Mouse (Mus musculus) embryonic fibroblast, embryonic 13.5 days (primary cell): ENCODE measurements around the gene Rora. TPM values are rescaled to one million over a fixed set of nuclear protein-coding genes. Genes with fewer than 3 reads are reported as not detected.

ENCODE experiments used
- H3K27ac ChIP-seq: 2 replicates; pipeline ENCODE4 v1.5.1; 2012; ENCODE audit warnings: low read length, control low read depth, inconsistent platforms; ENCODE audit not compliant: insufficient read depth
- H3K4me1 ChIP-seq: 2 replicates; pipeline ENCODE4 v1.6.1; 2011; ENCODE audit warnings: low read length; ENCODE audit not compliant: control insufficient read depth, insufficient read depth
- H3K4me3 ChIP-seq: 2 replicates; pipeline ENCODE4 v1.5.1; 2011; ENCODE audit warnings: mild to moderate bottlenecking, control low read depth, low read length; ENCODE audit not compliant: insufficient read depth
- CTCF ChIP-seq: IDR thresholded peaks from 2 replicates; pipeline ENCODE4 v1.5.1; 2011; ENCODE audit warnings: mild to moderate bottlenecking, control low read depth, low read length, moderate library complexity, borderline replicate concordance; ENCODE audit not compliant: insufficient read depth
- POLR2A ChIP-seq: IDR thresholded peaks from 2 replicates; pipeline ENCODE4 v1.6.1; 2011; ENCODE audit warnings: low read depth, mild to moderate bottlenecking, control low read depth, low read length, moderate library complexity
- polyA plus RNA-seq: library from polyadenylated mRNA; stranded (reverse); fragments of >200 nt; gene quantifications from 2 replicates; pipeline ENCODE4 v1.2.4, GENCODE M21; 2011; ENCODE audit warnings: low read depth; ENCODE audit not compliant: missing spikeins, insufficient read length

Rora gene
- polyA plus RNA-seq, 1 experiment, result 11.2 TPM

DNA sequence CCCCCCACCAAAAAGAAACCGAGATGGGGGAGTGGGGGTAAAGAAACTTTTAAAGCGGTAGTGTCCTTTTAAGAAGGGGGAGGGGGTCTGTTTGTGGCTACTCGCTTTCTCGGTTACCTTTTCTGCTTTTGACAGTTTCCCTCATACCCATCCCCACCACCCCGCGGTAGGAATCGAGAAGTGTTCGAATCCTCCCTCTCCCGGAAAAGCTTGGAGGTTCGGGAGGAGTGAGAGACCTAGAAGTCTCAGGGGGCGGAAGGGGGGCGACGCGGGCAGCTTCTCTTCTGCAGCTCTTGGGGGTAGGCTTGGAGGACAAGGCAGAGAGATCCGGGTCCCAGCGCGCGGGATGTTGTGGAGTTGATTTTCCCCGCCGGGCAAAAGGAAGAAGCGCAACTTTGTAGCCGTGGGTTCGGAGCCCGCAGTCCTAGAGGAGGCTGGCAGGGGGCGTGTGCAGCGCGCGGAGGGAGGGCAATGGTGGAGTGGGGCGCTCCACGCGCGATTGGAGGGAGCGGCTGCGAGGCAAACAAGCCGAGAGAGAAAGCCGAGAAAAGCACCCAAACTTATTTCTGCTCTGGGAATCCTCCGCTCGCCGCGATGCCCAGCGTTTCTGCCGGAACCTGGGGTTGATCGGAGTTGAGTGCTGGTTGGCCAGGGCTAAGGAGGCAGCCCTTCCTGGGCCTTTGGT, 889 bp downstream of the Rora start:
- TF ChIP-seq CTCF, result no peak
- TF ChIP-seq POLR2A, result no peak
- Histone ChIP-seq H3K4me3 (peak overlapping the region; percentile 69), H3K27ac (no peak overlapping the region), H3K4me1 (no peaks in the 10 kb centered on the region)

- no peaks in the 10 kb centered on the region for H3K4me1 ChIP-seq
- peak overlapping the region; percentile 69 for H3K4me3 ChIP-seq
- TF ChIP-seq CTCF, result no peak
- no peak for TF ChIP-seq POLR2A
- H3K27ac ChIP-seq, result no peak overlapping the region
Observed at GRCm38 (mm10) chr9:68655018-68656005, 1.7 kb downstream of the Rora start.

DNA sequence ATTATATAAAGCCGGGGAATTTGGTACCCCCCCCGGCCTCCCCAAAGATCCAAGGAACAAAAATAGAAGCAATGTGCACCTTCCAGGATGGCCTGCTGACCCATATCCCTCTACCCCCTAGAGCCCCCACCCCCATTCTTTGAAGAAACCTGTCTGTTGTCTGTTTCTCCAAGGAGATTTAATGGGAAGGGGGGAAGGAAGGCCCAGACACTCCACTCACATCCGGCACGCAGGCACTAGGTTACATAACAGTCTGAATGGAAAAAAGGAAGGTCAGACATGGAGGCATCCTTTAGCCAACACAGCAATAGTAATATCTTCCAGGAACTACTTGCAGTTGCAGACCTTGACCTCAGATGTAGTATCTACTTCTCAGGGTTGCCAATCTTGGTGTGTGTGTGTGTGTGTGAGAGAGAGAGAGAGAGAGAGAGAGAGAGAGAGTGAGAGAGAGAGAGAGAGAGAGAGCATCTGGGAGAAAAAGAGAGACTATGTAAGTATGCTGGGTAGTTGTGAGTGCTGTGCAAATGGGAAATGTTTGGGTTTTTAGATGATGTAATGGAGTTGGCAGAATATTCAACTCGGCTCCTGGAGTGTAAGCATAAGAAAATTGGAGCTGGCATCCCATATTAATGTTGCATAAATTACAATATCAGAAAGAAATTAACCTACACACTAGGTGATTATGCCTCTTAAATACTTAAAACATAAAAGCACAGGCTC, 2.6 kb downstream of the Rora start:
- Histone ChIP-seq H3K27ac (no peak overlapping the region), H3K4me1 (no peaks in the 10 kb centered on the region), H3K4me3 (no peak overlapping the region)
- TF ChIP-seq CTCF (no peak), POLR2A (no peak)

GRCm38 (mm10) chr9:68656796-68657130, 3.2 kb downstream of the Rora start:
- no peak overlapping the region for H3K27ac ChIP-seq
- TF ChIP-seq CTCF, result no peak
- no peak for TF ChIP-seq POLR2A
- no peaks in the 10 kb centered on the region for H3K4me1 ChIP-seq
- H3K4me3 ChIP-seq, result no peak overlapping the region

GRCm38 (mm10) chr9:68670731-68671130, 17.1 kb downstream of the Rora start:
- no peak overlapping the region for H3K4me3 ChIP-seq
- no peaks in the 10 kb centered on the region for H3K4me1 ChIP-seq
- H3K27ac ChIP-seq, result no peak overlapping the region
- no peak for TF ChIP-seq CTCF
- no peak for TF ChIP-seq POLR2A

DNA sequence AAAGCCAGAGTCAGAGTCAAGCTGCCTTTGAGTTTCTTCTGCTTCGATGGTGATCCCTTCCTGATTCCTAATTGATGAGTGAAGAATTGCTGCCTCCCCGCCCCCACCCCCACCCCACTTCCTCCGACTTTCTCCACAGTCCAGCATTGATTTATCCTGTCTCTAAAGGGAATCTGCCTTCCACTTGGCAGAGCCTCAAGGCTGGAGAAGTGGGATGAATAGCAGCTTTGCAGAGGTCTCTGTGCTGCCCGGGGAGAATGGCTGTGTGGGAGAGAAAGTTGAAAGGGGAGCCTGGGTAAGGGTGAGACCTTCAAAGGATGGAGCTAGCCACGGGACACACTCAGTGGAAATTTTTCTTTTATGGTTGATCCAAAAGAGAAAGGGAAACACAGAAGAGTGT, 18.9 kb downstream of the Rora start:
- H3K4me3 ChIP-seq, result no peak overlapping the region
- no peaks in the 10 kb centered on the region for H3K4me1 ChIP-seq
- H3K27ac ChIP-seq, result no peak overlapping the region
- no peak for TF ChIP-seq CTCF
- TF ChIP-seq POLR2A, result no peak

- H3K4me3 ChIP-seq, result no peak overlapping the region
- H3K27ac ChIP-seq, result no peak overlapping the region
- H3K4me1 ChIP-seq, result no peaks in the 10 kb centered on the region
- no peak for TF ChIP-seq CTCF
- no peak for TF ChIP-seq POLR2A
Observed at GRCm38 (mm10) chr9:68673221-68673620, 19.6 kb downstream of the Rora start.

DNA sequence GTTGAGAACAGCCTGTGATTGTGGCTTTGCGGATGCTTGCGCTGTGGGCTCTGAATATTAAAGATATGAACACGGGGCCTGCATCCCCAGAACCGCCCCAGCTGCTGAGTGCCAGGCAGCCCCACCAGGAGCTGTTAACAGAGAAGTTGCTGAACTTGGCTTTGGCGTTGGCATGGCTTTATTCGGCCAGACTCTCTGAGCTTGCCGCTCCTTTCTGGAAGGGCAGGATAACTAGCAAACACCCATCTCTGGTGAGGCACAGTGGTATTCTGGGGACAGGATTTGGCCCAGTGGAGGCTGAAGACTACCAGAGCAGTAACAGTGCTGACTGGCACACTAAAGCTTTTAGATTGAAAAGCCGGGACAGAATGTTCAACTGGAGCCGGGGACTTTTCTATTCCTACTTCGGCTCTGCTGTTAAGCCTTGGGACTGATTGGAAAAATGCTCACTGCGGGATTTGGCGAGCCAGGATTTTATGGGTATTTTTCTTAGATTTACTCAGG, 26.3 kb downstream of the Rora start:
- TF ChIP-seq CTCF (no peak), POLR2A (no peak)
- Histone ChIP-seq H3K4me1 (no peaks in the 10 kb centered on the region), H3K27ac (no peak overlapping the region), H3K4me3 (no peak overlapping the region)

DNA sequence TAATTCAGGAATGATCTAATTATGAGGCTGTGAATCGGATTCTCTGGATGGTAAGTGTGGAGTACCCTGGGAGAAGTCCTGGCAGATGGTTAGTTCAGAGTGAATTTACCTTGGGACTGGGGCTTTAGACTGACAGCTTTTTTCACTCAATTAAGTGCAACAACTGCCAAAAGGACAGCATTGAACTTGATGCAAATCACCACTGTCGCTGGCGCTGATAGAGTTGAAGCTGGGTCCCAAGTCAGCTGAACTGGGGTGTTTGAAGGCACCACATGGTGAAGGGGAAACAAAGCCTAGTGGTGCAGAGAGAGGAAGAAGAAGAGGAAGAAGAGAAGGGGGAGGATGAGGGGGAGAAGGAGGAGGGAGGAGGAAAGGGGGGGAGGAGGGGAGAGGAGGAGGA, 30.4 kb downstream of the Rora start:
- H3K4me1 ChIP-seq, result no peaks in the 10 kb centered on the region
- H3K27ac ChIP-seq, result no peak overlapping the region
- H3K4me3 ChIP-seq, result no peak overlapping the region
- no peak for TF ChIP-seq POLR2A
- TF ChIP-seq CTCF, result no peak

DNA sequence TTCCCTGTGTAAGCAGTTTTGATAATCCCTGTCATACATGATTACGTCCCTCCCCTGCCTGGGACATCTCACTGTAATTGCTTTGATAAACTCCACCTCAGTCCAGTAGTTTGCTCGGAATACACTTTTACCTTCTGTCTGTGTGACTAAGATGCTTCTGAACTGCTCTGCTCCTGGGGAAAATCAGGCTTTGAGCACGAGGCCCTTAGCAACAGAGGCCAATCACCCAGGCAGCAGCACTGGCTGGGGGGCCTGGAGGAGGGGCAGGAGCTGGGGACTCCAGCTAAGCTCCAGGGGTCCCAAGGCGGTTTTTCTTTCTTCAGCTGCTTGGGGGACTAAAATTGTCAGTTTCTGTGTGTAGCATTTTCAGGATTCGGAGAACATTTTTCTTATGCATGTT, 32.0 kb downstream of the Rora start:
- Histone ChIP-seq H3K4me3 (no peak overlapping the region), H3K4me1 (no peaks in the 10 kb centered on the region), H3K27ac (no peak overlapping the region)
- no peak for TF ChIP-seq POLR2A
- TF ChIP-seq CTCF, result no peak
